Mouse (Mus musculus) thymus, adult 2 months (tissue): ENCODE results near the gene Gm11983. TPM values are rescaled to one million over a fixed set of nuclear protein-coding genes. Genes with fewer than 3 reads are reported as not detected.

Experiments used
- DNase-seq: peaks from one replicate; pipeline ENCODE4 v3.0.0; 2021
- H3K27ac ChIP-seq: fragments of 200-500 bp; 2 replicates; pipeline ENCODE4 v1.5.1; 2012; ENCODE audit warnings: low read length, control low read depth; ENCODE audit not compliant: control insufficient read depth, insufficient read depth
- H3K27me3 ChIP-seq: fragments of 200-500 bp; 2 replicates; pipeline ENCODE4 v1.6.1; 2012; ENCODE audit warnings: mild to moderate bottlenecking, low read length, moderate library complexity, mixed read lengths; ENCODE audit not compliant: control insufficient read depth, insufficient read depth
- H3K36me3 ChIP-seq: fragments of 200-500 bp; 2 replicates; pipeline ENCODE4 v1.6.1; 2012; ENCODE audit warnings: mild to moderate bottlenecking, low read length, moderate library complexity; ENCODE audit not compliant: control insufficient read depth, insufficient read depth
- H3K4me1 ChIP-seq: fragments of 200-500 bp; replicated peaks from 2 replicates; pipeline ENCODE4 v1.6.1; 2012; ENCODE audit warnings: low read length; ENCODE audit not compliant: control insufficient read depth, insufficient read depth
- H3K4me3 ChIP-seq: fragments of 200-500 bp; 2 replicates; pipeline ENCODE4 v1.5.1; 2012; ENCODE audit warnings: mild to moderate bottlenecking, low read length, control low read depth, moderate library complexity; ENCODE audit not compliant: control insufficient read depth, insufficient read depth
- CTCF ChIP-seq: fragments of 200-500 bp; IDR thresholded peaks from 2 replicates; pipeline ENCODE4 v1.5.1; 2012; ENCODE audit warnings: mild to moderate bottlenecking, control low read depth, low read length, moderate library complexity, borderline replicate concordance; ENCODE audit not compliant: control insufficient read depth, poor library complexity, insufficient read depth; ENCODE audit errors: extremely low read depth
- POLR2A ChIP-seq: fragments of 200-500 bp; IDR thresholded peaks from 2 replicates; pipeline ENCODE4 v1.6.1; 2012; ENCODE audit warnings: mild to moderate bottlenecking, low read length, control low read depth, moderate library complexity; ENCODE audit not compliant: control insufficient read depth, poor library complexity, insufficient read depth; ENCODE audit errors: extremely low read depth
- WGBS: fragments of 180-500 bp; shearing (Covaris S2); methylation state at CpG from one replicate; pipeline ENCODE4 v1.1.7; 2018; 5-methylcytosine and 5-hydroxymethylcytosine counted together
- polyA plus RNA-seq: library from polyadenylated mRNA; depleted of rRNA; stranded (reverse); fragments of >200 nt; gene quantifications from 2 replicates; pipeline ENCODE4 v1.2.3, GENCODE M21; 2012

The Gm11983 gene
- polyA plus RNA-seq, 1 experiment: not detected

DNA sequence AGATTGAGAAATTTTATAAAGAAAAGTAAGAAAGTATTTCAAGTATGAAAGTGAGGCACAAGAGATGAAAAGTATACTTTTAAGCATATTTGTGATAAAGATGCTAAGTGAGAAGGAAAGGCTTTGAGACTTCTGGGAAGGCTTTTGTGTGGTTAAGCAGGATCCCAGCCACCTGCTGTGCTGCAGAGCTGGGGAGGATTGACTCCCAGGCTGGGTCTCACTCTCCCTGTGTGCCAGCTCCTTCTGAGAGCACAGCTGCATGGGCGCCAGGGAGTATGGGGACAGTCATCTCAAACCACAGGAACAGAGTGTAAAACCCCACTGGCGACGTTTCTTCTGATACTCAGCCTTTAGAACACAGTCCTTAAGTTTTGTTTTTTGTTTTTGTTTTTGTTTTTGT is 3.3 kb upstream of the Gm11983 start:
- no peak for DNase-seq
- TF ChIP-seq POLR2A (no peak), CTCF (no peak)

DNA sequence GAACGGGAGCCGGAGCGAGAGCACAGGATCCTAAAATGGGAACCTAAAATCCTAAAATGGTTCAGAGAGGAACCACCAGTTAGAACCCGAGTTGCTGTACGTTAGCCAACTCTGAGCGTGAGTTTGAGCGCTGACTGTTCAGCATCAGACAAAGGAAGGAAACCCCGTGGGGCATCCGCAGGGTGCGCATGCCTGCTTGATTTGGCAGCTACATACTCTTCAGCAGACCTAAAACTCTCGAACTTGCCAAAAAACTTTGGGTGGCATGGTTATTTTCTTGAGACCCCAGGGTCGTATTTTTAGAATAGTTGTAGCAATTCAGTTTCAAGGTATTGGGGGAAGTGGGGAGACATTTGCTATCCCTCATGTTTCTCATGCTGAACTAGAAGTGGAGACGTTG is 2.8 kb downstream of the Gm11983 start:
- Histone ChIP-seq H3K27me3 (no peaks in the 10 kb centered on the region), H3K4me3 (no peak overlapping the region), H3K27ac (no peak overlapping the region), H3K4me1 (no peaks in the 10 kb centered on the region), H3K36me3 (no peaks in the 10 kb centered on the region)
- TF ChIP-seq CTCF: no peak
- no peak for TF ChIP-seq POLR2A
- 74% methylated on average over 13 of the region's 13 CpGs for WGBS
- DNase-seq: no peak

More for the DNA sequence above, 3.3 kb upstream of the Gm11983 start:
- WGBS: 33% methylated on average over 3 of the region's 3 CpGs
- Histone ChIP-seq H3K27ac (no peak overlapping the region), H3K36me3 (no peaks in the 10 kb centered on the region), H3K4me3 (no peak overlapping the region), H3K27me3 (no peaks in the 10 kb centered on the region), H3K4me1 (no peaks in the 10 kb centered on the region)

DNA sequence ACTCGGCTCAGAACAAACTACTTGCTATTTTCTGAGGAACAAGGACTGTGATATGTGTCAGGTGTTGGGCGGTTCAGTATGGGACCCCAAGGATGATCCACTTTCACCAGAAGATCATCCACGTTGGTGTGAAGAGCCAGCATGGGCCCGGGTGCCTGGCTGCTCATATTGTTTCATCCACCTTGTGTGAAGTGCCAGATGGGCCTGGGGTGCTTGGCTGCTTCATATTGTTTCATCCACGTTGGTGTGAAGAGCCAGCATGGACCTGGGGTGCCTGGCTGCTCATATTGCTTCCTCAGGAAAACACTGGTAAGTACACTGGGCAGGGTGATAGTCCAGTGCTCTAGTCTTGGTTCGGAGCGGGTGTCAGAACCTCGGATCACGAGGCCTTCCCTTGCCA is 3.7 kb downstream of the Gm11983 start:
- Histone ChIP-seq H3K36me3 (no peaks in the 10 kb centered on the region), H3K4me1 (no peaks in the 10 kb centered on the region), H3K27ac (no peak overlapping the region), H3K4me3 (no peak overlapping the region), H3K27me3 (no peaks in the 10 kb centered on the region)
- DNase-seq: no peak
- no peak for TF ChIP-seq CTCF
- TF ChIP-seq POLR2A: no peak
- 89% methylated on average over 9 of the region's 9 CpGs for WGBS

GRCm38 (mm10) chr11:6831931-6832330 is 5.5 kb downstream of the Gm11983 start:
- Histone ChIP-seq H3K4me3 (no peak overlapping the region), H3K36me3 (no peaks in the 10 kb centered on the region), H3K4me1 (no peaks in the 10 kb centered on the region), H3K27me3 (no peaks in the 10 kb centered on the region), H3K27ac (no peak overlapping the region)
- WGBS: 67% methylated on average over 9 of the region's 9 CpGs
- DNase-seq: no peak
- TF ChIP-seq POLR2A (no peak), CTCF (no peak)

DNA sequence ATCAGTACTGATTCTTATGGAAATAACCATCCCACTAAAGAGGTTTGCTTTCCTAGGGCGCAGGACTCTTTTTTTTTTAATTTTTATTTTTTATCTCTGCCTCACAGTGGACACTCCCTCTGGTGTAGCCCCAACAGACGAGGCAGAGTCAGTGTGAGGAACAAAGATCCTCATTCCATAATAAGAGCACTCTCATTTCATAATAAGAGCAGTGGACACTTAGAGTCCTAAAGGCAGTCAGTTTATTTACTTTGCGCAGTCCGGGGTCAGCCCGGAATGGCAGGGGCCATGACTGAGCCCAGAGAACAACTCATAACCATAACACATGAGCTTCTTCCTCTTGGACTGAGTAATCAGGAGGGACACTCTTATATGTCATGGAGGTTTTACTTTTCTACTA is 9.3 kb downstream of the Gm11983 start:
- Histone ChIP-seq H3K27me3 (no peaks in the 10 kb centered on the region), H3K4me3 (no peak overlapping the region)
- 63% methylated on average over 5 of the region's 5 CpGs for WGBS

GRCm38 (mm10) chr11:6826157-6826556 is 11.3 kb downstream of the Gm11983 start:
- Histone ChIP-seq H3K27me3 (no peaks in the 10 kb centered on the region), H3K27ac (no peak overlapping the region), H3K4me3 (no peak overlapping the region), H3K36me3 (no peaks in the 10 kb centered on the region), H3K4me1 (no peaks in the 10 kb centered on the region)
- no peak for TF ChIP-seq CTCF
- TF ChIP-seq POLR2A: no peak
- 94% methylated on average over 3 of the region's 3 CpGs for WGBS
- DNase-seq: no peak

More for the DNA sequence above, 9.3 kb downstream of the Gm11983 start:
- TF ChIP-seq CTCF (no peak), POLR2A (no peak)
- no peaks in the 10 kb centered on the region for H3K4me1 ChIP-seq
- no peak for DNase-seq
- no peaks in the 10 kb centered on the region for H3K36me3 ChIP-seq
- no peak overlapping the region for H3K27ac ChIP-seq

DNA sequence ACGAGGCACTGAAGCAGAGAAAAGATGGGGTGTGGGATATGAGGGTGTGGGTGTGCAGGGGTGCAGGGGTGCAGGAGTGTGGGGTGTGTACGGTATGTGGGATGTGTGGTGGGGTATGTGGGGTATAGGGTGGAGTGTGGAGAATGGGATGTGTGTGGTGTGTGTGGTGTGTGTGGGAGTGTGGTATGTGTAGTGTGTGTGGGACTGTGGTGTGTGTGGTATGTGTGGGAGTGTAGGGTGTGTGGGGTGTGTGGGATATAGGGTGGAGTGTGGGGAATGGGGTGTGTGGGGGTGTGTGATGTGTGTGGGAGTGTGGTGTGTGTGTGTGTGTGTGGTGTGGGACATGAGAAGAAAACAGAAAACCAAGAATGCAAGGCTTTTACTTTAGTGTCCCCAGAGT is 14.3 kb downstream of the Gm11983 start:
- H3K27ac ChIP-seq: no peak overlapping the region
- no peaks in the 10 kb centered on the region for H3K36me3 ChIP-seq
- no peaks in the 10 kb centered on the region for H3K4me1 ChIP-seq
- WGBS: 86% methylated on average over 2 of the region's 2 CpGs
- TF ChIP-seq POLR2A (no peak), CTCF (no peak)
- H3K27me3 ChIP-seq: no peaks in the 10 kb centered on the region
- H3K4me3 ChIP-seq: no peak overlapping the region
- DNase-seq: no peak
